Mouse (Mus musculus): Measurements from ENCODE around the gene Spsb2. TPM values are rescaled to one million over a fixed set of nuclear protein-coding genes. Genes with fewer than 3 reads are reported as not detected.
"Not testable (repeated sequence)": the region's sequence is repeated elsewhere in the genome, so short reads cannot be mapped to it uniquely, and the experiment has no call there.

Gene Spsb2
- polyA plus RNA-seq, 1 experiment from 2014 or later, result 10.3 TPM

GRCm38 (mm10) chr6:124790121-124790520 lies 18.3 kb upstream of the Spsb2 start:
- H3K36me3 ChIP-seq (ENCODE audit: control insufficient read depth, insufficient read depth, low read length), result no peaks in the 10 kb centered on the region
- no peak overlapping the region for H3K27ac ChIP-seq (ENCODE audit: low read depth, low read length)
- no peak for ATAC-seq
- H3K9me3 ChIP-seq (ENCODE audit: control insufficient read depth, low read length), result no peaks in the 10 kb centered on the region
- no peaks in the 10 kb centered on the region for H3K27me3 ChIP-seq (replicated peaks; ENCODE audit: control insufficient read depth, insufficient read depth, low read length)
- H3K4me2 ChIP-seq (ENCODE audit: low read length), result no peak overlapping the region
- H3K4me3 ChIP-seq (ENCODE audit: low read length), result no peak overlapping the region
- H3K9ac ChIP-seq (ENCODE audit: low read depth, low read length), result no peak overlapping the region
- H3K4me1 ChIP-seq (ENCODE audit: control insufficient read depth, insufficient read depth, low read depth, low read length), result no peaks in the 10 kb centered on the region; the same call in 1 of the 2 replicates
- 72% methylated on average over 4 of the region's 4 CpGs for WGBS

DNA sequence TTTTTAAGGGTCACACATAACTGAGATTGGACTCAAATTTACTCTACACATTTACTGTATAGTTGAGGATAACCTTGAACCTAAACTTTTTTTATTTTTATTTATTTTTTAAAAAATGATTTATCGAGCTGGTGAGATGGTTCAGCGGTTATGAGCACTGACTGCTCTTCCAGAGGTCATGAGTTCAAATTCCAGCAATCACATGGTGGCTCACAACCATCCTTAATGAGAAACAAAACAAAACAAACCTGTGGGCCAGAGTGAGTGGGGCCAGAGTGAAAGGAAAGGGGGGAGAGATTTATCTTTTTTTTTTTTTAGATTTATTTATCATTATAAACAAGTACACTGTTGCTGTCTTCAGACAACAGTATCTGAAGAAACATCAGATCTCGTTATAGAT lies 16.6 kb upstream of the Spsb2 start:
- no peak overlapping the region for H3K9ac ChIP-seq (ENCODE audit: low read depth, low read length)
- H3K36me3 ChIP-seq (ENCODE audit: control insufficient read depth, insufficient read depth, low read length), result no peaks in the 10 kb centered on the region
- no peaks in the 10 kb centered on the region; the same call in 1 of the 2 replicates for H3K4me1 ChIP-seq (ENCODE audit: control insufficient read depth, insufficient read depth, low read depth, low read length)
- no peak overlapping the region for H3K27ac ChIP-seq (ENCODE audit: low read depth, low read length)
- H3K27me3 ChIP-seq (replicated peaks; ENCODE audit: control insufficient read depth, insufficient read depth, low read length), result no peaks in the 10 kb centered on the region
- no peak overlapping the region for H3K4me3 ChIP-seq (ENCODE audit: low read length)
- H3K4me2 ChIP-seq (ENCODE audit: low read length), result no peak overlapping the region
- ATAC-seq, result no peak
- 88% methylated on average over 3 of the region's 3 CpGs for WGBS
- no peaks in the 10 kb centered on the region for H3K9me3 ChIP-seq (ENCODE audit: control insufficient read depth, low read length)

GRCm38 (mm10) chr6:124795781-124796180 lies 12.7 kb upstream of the Spsb2 start:
- H3K27ac ChIP-seq (ENCODE audit: low read depth, low read length), result no peak overlapping the region
- H3K36me3 ChIP-seq (ENCODE audit: control insufficient read depth, insufficient read depth, low read length), result no peaks in the 10 kb centered on the region
- H3K9ac ChIP-seq (ENCODE audit: low read depth, low read length), result no peak overlapping the region
- H3K4me2 ChIP-seq (ENCODE audit: low read length), result no peak overlapping the region
- H3K4me1 ChIP-seq (ENCODE audit: control insufficient read depth, insufficient read depth, low read depth, low read length), result no peaks in the 10 kb centered on the region
- H3K4me3 ChIP-seq (ENCODE audit: low read length), result no peak overlapping the region
- H3K27me3 ChIP-seq (replicated peaks; ENCODE audit: control insufficient read depth, insufficient read depth, low read length), result no peaks in the 10 kb centered on the region
- no peak for ATAC-seq
- no peaks in the 10 kb centered on the region for H3K9me3 ChIP-seq (ENCODE audit: control insufficient read depth, low read length)
- 70% methylated on average over 4 of the region's 4 CpGs for WGBS

GRCm38 (mm10) chr6:124796200-124796599 lies 12.3 kb upstream of the Spsb2 start:
- Histone ChIP-seq H3K4me2 (ENCODE audit: low read length) (no peak overlapping the region), H3K4me1 (ENCODE audit: control insufficient read depth, insufficient read depth, low read depth, low read length) (no peaks in the 10 kb centered on the region), H3K27ac (ENCODE audit: low read depth, low read length) (no peak overlapping the region), H3K27me3 (replicated peaks; ENCODE audit: control insufficient read depth, insufficient read depth, low read length) (no peaks in the 10 kb centered on the region), H3K9me3 (ENCODE audit: control insufficient read depth, low read length) (no peaks in the 10 kb centered on the region), H3K4me3 (ENCODE audit: low read length) (no peak overlapping the region), H3K9ac (ENCODE audit: low read depth, low read length) (no peak overlapping the region), H3K36me3 (ENCODE audit: control insufficient read depth, insufficient read depth, low read length) (no peaks in the 10 kb centered on the region)
- 85% methylated on average over 2 of the region's 2 CpGs for WGBS
- ATAC-seq, result no peak

GRCm38 (mm10) chr6:124802400-124802799 lies 6.1 kb upstream of the Spsb2 start:
- not testable (repeated sequence) for H3K9me3 ChIP-seq (ENCODE audit: control insufficient read depth, low read length); ATAC-seq
- WGBS, result 31% methylated on average over 3 of the region's 9 CpGs

GRCm38 (mm10) chr6:124803061-124803460 lies 5.4 kb upstream of the Spsb2 start:
- Histone ChIP-seq H3K9ac (ENCODE audit: low read depth, low read length) (no peak overlapping the region), H3K27ac (ENCODE audit: low read depth, low read length) (no peak overlapping the region), H3K4me3 (ENCODE audit: low read length) (no peak overlapping the region), H3K27me3 (replicated peaks; ENCODE audit: control insufficient read depth, insufficient read depth, low read length) (no peaks in the 10 kb centered on the region), H3K4me2 (ENCODE audit: low read length) (no peak overlapping the region), H3K4me1 (ENCODE audit: control insufficient read depth, insufficient read depth, low read depth, low read length) (peaks cover 7% of the 10 kb centered on the region), H3K9me3 (ENCODE audit: control insufficient read depth, low read length) (no peaks in the 10 kb centered on the region), H3K36me3 (ENCODE audit: control insufficient read depth, insufficient read depth, low read length) (no peaks in the 10 kb centered on the region)
- WGBS, result 73% methylated on average over 3 of the region's 3 CpGs
- no peak for ATAC-seq

More at GRCm38 (mm10) chr6:124802400-124802799, 6.1 kb upstream of the Spsb2 start:
- H3K9ac ChIP-seq (ENCODE audit: low read depth, low read length); H3K36me3 ChIP-seq (ENCODE audit: control insufficient read depth, insufficient read depth, low read length); H3K27me3 ChIP-seq (replicated peaks; ENCODE audit: control insufficient read depth, insufficient read depth, low read length); H3K4me3 ChIP-seq (ENCODE audit: low read length); H3K27ac ChIP-seq (ENCODE audit: low read depth, low read length); H3K4me2 ChIP-seq (ENCODE audit: low read length); H3K4me1 ChIP-seq (ENCODE audit: control insufficient read depth, insufficient read depth, low read depth, low read length): not testable (repeated sequence)

DNA sequence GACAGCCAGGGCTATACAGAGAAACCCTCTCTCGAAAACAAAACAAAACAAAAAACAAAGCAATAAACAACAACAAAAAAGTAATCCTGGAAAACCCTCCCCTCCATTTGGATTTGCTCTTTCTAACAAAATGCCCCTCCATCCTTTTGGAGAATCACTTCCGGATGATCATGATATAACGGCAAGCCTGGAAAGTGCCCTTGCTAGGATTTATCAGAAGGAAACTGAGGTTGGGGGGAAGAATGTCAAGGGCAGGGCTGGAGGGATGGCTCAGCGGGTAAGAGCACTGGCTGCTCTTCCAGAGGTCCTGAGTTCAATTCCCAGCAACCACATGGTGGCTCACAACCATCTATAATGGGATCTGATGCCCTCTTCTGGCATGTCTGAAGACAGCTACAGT lies 4.8 kb upstream of the Spsb2 start:
- H3K27me3 ChIP-seq (replicated peaks; ENCODE audit: control insufficient read depth, insufficient read depth, low read length); ATAC-seq: not testable (repeated sequence)

GRCm38 (mm10) chr6:124804341-124804740 lies 4.1 kb upstream of the Spsb2 start:
- Histone ChIP-seq H3K4me1 (ENCODE audit: control insufficient read depth, insufficient read depth, low read depth, low read length) (peaks cover 10% of the 10 kb centered on the region), H3K27me3 (replicated peaks; ENCODE audit: control insufficient read depth, insufficient read depth, low read length) (no peaks in the 10 kb centered on the region), H3K4me2 (ENCODE audit: low read length) (no peak overlapping the region), H3K9ac (ENCODE audit: low read depth, low read length) (no peak overlapping the region), H3K36me3 (ENCODE audit: control insufficient read depth, insufficient read depth, low read length) (no peaks in the 10 kb centered on the region), H3K4me3 (ENCODE audit: low read length) (no peak overlapping the region), H3K9me3 (ENCODE audit: control insufficient read depth, low read length) (no peaks in the 10 kb centered on the region), H3K27ac (ENCODE audit: low read depth, low read length) (no peak overlapping the region)
- ATAC-seq, result no peak
- WGBS, result 88% methylated on average over 3 of the region's 3 CpGs

More for the DNA sequence above, 4.8 kb upstream of the Spsb2 start:
- not testable (repeated sequence) for H3K4me2 ChIP-seq (ENCODE audit: low read length); H3K9me3 ChIP-seq (ENCODE audit: control insufficient read depth, low read length); H3K36me3 ChIP-seq (ENCODE audit: control insufficient read depth, insufficient read depth, low read length); H3K4me3 ChIP-seq (ENCODE audit: low read length); H3K4me1 ChIP-seq (ENCODE audit: control insufficient read depth, insufficient read depth, low read depth, low read length); H3K27ac ChIP-seq (ENCODE audit: low read depth, low read length); H3K9ac ChIP-seq (ENCODE audit: low read depth, low read length)
- 97% methylated on average over 4 of the region's 4 CpGs for WGBS

DNA sequence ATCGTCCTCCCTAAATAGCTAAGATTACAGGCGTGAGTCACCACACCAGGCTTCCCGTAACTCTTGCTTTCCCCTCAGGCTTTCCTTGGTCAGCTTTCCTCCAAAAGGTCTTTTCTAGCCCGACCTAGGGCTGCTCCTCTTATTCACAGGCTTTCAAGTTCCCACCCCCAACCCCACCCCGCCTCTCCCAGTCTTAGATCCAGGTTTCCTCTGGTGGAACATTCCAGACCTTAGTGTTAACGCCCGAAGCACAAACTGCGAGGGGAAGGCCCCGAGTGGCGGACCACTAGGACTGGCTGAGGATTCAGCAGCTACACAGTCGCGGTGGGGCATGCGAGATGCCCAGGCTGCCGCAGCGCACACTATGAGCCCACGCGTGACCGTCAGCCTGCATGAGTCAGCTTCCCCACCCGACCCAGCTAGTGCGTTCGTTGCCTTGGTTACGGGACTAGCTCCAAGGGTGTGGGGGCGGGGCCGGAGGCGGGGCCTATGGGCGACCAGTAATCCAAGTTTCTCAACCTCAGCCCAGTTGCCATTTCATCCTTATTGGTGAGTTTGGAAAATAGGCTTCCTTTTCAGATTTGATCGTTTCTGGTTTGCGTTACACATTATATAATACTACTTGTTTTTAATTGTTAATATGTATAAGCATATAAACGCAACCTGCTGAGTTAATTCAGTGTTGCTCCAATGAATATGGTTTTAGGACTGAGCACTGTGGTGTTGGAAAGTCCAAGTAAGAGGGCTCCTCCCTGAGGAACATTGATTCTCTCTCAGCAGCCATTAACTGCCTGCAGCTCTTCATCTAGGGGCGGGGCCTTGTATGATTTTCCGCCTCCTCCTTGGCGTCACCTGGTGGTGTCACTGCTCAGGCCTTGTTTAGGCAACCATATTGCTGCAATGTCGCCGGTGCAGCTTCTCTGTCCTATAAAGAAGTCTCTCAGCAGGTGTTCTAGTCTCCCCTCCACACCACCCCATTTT lies 2.8 kb upstream of the Spsb2 start:
- H3K4me2 ChIP-seq (ENCODE audit: low read length), result peak overlapping the region; percentile 90
- H3K4me3 ChIP-seq (ENCODE audit: low read length), result peak overlapping the region; percentile 52
- no peaks in the 10 kb centered on the region for H3K9me3 ChIP-seq (ENCODE audit: control insufficient read depth, low read length)
- WGBS, result 2% methylated on average over 34 of the region's 34 CpGs
- no peaks in the 10 kb centered on the region for H3K27me3 ChIP-seq (replicated peaks; ENCODE audit: control insufficient read depth, insufficient read depth, low read length)
- peak overlapping the region; percentile 93 for H3K27ac ChIP-seq (ENCODE audit: low read depth, low read length)
- H3K4me1 ChIP-seq (ENCODE audit: control insufficient read depth, insufficient read depth, low read depth, low read length), result peaks cover 14% of the 10 kb centered on the region
- ATAC-seq, result peak; percentile 90
- H3K9ac ChIP-seq (ENCODE audit: low read depth, low read length), result peak overlapping the region; percentile 73
- no peaks in the 10 kb centered on the region for H3K36me3 ChIP-seq (ENCODE audit: control insufficient read depth, insufficient read depth, low read length)
